Mouse (Mus musculus): ENCODE data around the gene Slc8a3. TPM values are rescaled to one million over a fixed set of nuclear protein-coding genes. Genes with fewer than 3 reads are reported as not detected.

Slc8a3 gene
- polyA plus RNA-seq, 1 experiment from 2014 or later: 0.52 TPM

DNA sequence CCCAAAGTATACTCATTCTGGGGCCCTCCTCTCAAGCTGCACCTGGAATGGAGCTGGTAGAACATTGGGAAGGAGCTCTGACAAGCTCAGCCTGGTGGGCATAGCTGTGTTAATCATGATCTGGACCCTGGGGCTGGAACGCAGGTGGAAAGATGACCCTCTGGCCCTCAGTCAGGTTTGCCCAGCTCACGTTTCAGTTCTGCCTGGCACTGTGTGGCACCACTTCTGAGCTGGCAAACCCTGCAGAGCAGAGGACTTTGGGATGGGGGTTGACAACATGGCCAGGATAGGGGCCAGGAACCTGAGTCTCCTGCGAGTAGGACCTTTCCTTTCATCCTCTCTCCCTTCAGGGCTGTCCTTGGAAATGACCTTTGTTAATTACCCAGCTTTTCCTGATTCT, 146.3 kb downstream of the Slc8a3 start:
- Histone ChIP-seq H3K27me3 (ENCODE audit: control insufficient read depth, insufficient read depth, low read length) (no peaks in the 10 kb centered on the region), H3K4me1 (ENCODE audit: control insufficient read depth, insufficient read depth, low read length) (no peaks in the 10 kb centered on the region), H3K4me2 (replicated peaks; ENCODE audit: low read depth, low read length) (no peak overlapping the region), H3K9me3 (ENCODE audit: control insufficient read depth, low read depth, low read length) (no peaks in the 10 kb centered on the region), H3K4me3 (ENCODE audit: low read depth, low read length) (no peak overlapping the region), H3K9ac (replicated peaks; ENCODE audit: low read depth, low read length) (no peak overlapping the region), H3K36me3 (ENCODE audit: control insufficient read depth, insufficient read depth, low read length) (no peaks in the 10 kb centered on the region), H3K27ac (ENCODE audit: low read length) (no peak overlapping the region)
- 78% methylated on average over 3 of the region's 3 CpGs for WGBS
- no peak for ATAC-seq (ENCODE audit: insufficient number of reproducible peaks, insufficient read depth, low FRiP score, low read depth)

DNA sequence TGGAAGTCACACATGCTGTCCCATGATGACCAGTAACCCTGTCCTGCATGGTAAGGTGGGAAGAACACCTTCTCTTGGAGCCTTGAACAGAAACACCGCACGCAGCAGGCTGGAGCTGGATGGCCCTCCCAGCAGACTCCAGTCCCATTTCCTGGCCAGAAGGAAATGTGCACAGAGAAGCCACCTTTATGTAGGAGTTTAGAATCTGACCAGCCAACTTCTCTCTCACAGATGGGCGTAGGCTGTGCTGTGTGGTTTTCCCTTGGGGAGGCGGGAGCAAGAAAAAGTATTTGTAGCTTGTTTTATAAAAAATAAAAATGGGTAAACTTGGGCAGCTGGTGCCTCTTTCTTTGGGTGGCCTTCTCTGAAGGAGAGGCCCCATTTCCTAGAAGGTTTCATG, 146.9 kb downstream of the Slc8a3 start:
- H3K4me1 ChIP-seq (ENCODE audit: control insufficient read depth, insufficient read depth, low read length): no peaks in the 10 kb centered on the region
- WGBS: 85% methylated on average over 4 of the region's 4 CpGs
- no peak overlapping the region for H3K4me3 ChIP-seq (ENCODE audit: low read depth, low read length)

DNA sequence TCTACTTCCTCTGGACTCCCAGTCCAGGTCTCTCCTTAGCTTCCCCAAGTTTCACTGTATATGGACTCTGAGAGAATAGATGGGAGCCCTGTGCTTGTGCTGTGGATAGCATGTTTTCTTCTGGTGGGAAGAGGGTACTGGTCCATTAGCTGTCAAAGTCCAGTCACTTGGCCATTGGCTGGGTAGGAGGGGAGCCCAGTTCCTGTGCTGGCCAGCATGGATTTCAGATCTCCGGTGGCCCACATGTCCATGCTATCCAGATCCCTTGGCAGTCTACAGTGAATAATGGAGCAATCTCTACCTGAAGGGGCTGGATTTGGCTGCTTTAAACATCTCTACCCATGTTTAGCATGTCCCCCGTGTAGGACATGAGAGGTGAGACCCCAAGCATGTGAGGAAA, 148.0 kb downstream of the Slc8a3 start:
- no peaks in the 10 kb centered on the region for H3K4me1 ChIP-seq (ENCODE audit: control insufficient read depth, insufficient read depth, low read length)
- H3K36me3 ChIP-seq (ENCODE audit: control insufficient read depth, insufficient read depth, low read length): no peaks in the 10 kb centered on the region
- H3K27me3 ChIP-seq (ENCODE audit: control insufficient read depth, insufficient read depth, low read length): no peaks in the 10 kb centered on the region
- 84% methylated on average over 2 of the region's 2 CpGs for WGBS
- H3K9me3 ChIP-seq (ENCODE audit: control insufficient read depth, low read depth, low read length): no peaks in the 10 kb centered on the region
- H3K4me2 ChIP-seq (replicated peaks; ENCODE audit: low read depth, low read length): no peak overlapping the region
- ATAC-seq (ENCODE audit: insufficient number of reproducible peaks, insufficient read depth, low FRiP score, low read depth): no peak
- no peak overlapping the region for H3K27ac ChIP-seq (ENCODE audit: low read length)
- no peak overlapping the region for H3K9ac ChIP-seq (replicated peaks; ENCODE audit: low read depth, low read length)
- no peak overlapping the region for H3K4me3 ChIP-seq (ENCODE audit: low read depth, low read length)

More for the DNA sequence above, 146.9 kb downstream of the Slc8a3 start:
- Histone ChIP-seq H3K9ac (replicated peaks; ENCODE audit: low read depth, low read length) (no peak overlapping the region), H3K27ac (ENCODE audit: low read length) (no peak overlapping the region), H3K27me3 (ENCODE audit: control insufficient read depth, insufficient read depth, low read length) (no peaks in the 10 kb centered on the region), H3K4me2 (replicated peaks; ENCODE audit: low read depth, low read length) (no peak overlapping the region), H3K36me3 (ENCODE audit: control insufficient read depth, insufficient read depth, low read length) (no peaks in the 10 kb centered on the region), H3K9me3 (ENCODE audit: control insufficient read depth, low read depth, low read length) (no peaks in the 10 kb centered on the region)
- no peak for ATAC-seq (ENCODE audit: insufficient number of reproducible peaks, insufficient read depth, low FRiP score, low read depth)

DNA sequence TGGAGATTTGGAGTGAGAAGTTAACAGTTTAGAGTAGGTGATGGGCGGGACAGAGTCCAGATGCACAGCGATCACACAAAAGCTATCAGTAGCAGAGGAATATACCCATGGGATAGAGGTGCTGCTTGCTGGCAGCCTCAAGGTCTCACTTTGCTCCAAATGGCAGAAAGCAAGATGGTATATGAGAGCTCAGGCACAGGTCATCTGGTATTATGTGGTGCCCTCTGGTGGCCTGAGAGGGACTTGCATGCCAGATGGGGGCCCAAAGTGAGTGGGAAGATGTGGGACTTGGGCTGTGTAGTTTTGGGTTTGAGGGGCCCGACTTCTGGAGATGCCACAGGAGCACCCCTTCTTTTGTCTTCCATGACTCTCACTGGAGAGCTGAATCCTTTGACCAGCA, 150.9 kb downstream of the Slc8a3 start:
- H3K27me3 ChIP-seq (ENCODE audit: control insufficient read depth, insufficient read depth, low read length): no peaks in the 10 kb centered on the region
- no peaks in the 10 kb centered on the region for H3K36me3 ChIP-seq (ENCODE audit: control insufficient read depth, insufficient read depth, low read length)
- no peaks in the 10 kb centered on the region for H3K9me3 ChIP-seq (ENCODE audit: control insufficient read depth, low read depth, low read length)
- H3K27ac ChIP-seq (ENCODE audit: low read length): no peak overlapping the region
- no peak for ATAC-seq (ENCODE audit: insufficient number of reproducible peaks, insufficient read depth, low FRiP score, low read depth)
- H3K4me1 ChIP-seq (ENCODE audit: control insufficient read depth, insufficient read depth, low read length): no peaks in the 10 kb centered on the region
- no peak overlapping the region for H3K9ac ChIP-seq (replicated peaks; ENCODE audit: low read depth, low read length)
- no peak overlapping the region for H3K4me3 ChIP-seq (ENCODE audit: low read depth, low read length)
- H3K4me2 ChIP-seq (replicated peaks; ENCODE audit: low read depth, low read length): no peak overlapping the region
- WGBS: 69% methylated on average over 3 of the region's 3 CpGs

DNA sequence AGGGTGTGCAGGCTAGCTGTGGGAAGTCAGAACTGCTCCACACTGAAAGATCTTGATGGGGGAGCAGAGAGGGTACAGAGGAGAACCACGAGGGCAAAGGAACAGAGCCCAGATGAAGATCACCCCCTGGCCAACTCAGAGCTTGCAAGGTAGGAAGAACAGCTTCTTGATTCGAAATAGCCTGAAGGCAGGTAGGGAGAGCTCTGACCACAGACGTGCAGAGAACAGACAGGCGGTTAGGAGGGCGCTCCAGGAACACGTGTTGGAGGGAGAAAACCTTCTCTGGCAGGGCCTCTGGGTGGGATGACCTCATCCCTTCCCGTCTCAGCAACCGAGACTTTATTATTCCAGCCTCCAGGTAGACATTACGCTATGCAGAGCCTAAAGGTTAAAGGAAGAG, 157.7 kb downstream of the Slc8a3 start:
- Histone ChIP-seq H3K27ac (ENCODE audit: low read length) (no peak overlapping the region), H3K4me3 (ENCODE audit: low read depth, low read length) (no peak overlapping the region), H3K4me1 (ENCODE audit: control insufficient read depth, insufficient read depth, low read length) (no peaks in the 10 kb centered on the region), H3K9me3 (ENCODE audit: control insufficient read depth, low read depth, low read length) (no peaks in the 10 kb centered on the region), H3K9ac (replicated peaks; ENCODE audit: low read depth, low read length) (no peak overlapping the region), H3K27me3 (ENCODE audit: control insufficient read depth, insufficient read depth, low read length) (no peaks in the 10 kb centered on the region), H3K4me2 (replicated peaks; ENCODE audit: low read depth, low read length) (no peak overlapping the region), H3K36me3 (ENCODE audit: control insufficient read depth, insufficient read depth, low read length) (no peaks in the 10 kb centered on the region)
- no peak for ATAC-seq (ENCODE audit: insufficient number of reproducible peaks, insufficient read depth, low FRiP score, low read depth)
- 47% methylated on average over 9 of the region's 9 CpGs for WGBS

DNA sequence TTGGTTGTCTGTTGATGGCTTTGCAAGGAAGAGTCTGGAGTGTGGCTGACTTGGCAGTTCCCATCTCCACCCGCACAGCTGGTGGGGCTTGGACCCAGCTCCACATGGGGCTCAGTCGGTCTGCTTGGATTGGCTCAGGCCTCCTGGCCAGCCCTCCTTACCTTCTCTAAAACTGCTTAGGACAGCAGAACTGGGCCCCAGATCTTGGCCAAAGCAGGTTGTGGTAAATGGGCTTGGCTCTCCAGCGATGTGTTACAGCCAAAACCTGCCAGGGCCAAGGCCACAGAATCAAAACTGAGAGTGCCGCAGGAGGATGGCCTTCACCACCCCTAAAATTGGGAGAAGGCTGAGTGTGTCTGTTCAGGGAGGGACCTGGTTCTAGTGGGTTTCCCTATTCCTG, 159.1 kb downstream of the Slc8a3 start:
- H3K27ac ChIP-seq (ENCODE audit: low read length): no peak overlapping the region
- no peaks in the 10 kb centered on the region for H3K27me3 ChIP-seq (ENCODE audit: control insufficient read depth, insufficient read depth, low read length)
- H3K4me2 ChIP-seq (replicated peaks; ENCODE audit: low read depth, low read length): no peak overlapping the region
- H3K9me3 ChIP-seq (ENCODE audit: control insufficient read depth, low read depth, low read length): no peaks in the 10 kb centered on the region
- 93% methylated on average over 4 of the region's 4 CpGs for WGBS
- no peak for ATAC-seq (ENCODE audit: insufficient number of reproducible peaks, insufficient read depth, low FRiP score, low read depth)
- no peaks in the 10 kb centered on the region for H3K36me3 ChIP-seq (ENCODE audit: control insufficient read depth, insufficient read depth, low read length)
- H3K9ac ChIP-seq (replicated peaks; ENCODE audit: low read depth, low read length): no peak overlapping the region
- H3K4me3 ChIP-seq (ENCODE audit: low read depth, low read length): no peak overlapping the region
- no peaks in the 10 kb centered on the region for H3K4me1 ChIP-seq (ENCODE audit: control insufficient read depth, insufficient read depth, low read length)

DNA sequence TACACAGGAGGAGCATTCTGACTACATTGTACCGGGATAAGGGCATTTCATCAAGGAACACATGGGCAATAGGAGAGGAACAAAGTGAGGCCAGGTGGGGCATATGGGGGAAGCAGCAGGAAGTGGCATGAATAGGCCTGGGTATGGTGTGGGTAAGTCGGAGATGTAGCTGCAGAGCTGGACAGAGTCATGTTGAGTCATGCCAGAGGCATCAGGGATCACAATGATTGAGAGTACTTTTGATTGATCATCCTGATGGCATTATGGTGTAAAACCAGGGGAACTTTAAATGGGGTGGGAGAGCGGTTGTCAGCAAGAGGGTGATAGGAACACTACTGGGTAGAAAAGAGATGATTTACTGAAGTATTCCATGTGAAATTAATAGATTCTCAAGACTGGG, 160.0 kb downstream of the Slc8a3 start:
- WGBS: 78% methylated on average over 3 of the region's 3 CpGs

DNA sequence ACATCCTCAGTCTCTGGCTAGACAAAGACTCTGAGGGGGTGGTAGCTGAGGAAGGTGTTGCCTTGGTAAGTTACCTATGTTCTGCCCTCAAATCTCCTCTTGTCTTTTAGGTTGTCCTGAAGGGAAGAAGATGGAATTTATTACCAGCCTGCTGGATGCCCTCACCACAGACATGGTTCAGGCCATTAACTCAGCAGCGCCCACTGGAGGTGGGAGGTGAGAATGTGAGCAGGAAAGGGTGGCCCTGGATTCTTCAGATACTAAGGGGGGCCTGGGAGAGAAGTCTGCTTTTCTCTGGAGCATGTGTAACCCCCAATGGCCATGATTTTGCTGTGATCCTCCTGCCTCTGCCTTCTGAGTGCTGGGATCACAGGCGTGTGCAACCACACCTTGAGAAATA, 162.9 kb downstream of the Slc8a3 start:
- no peaks in the 10 kb centered on the region for H3K27me3 ChIP-seq (ENCODE audit: control insufficient read depth, insufficient read depth, low read length)
- WGBS: 78% methylated on average over 2 of the region's 2 CpGs
- H3K9ac ChIP-seq (replicated peaks; ENCODE audit: low read depth, low read length): no peak overlapping the region

More for the DNA sequence above, 160.0 kb downstream of the Slc8a3 start:
- H3K4me1 ChIP-seq (ENCODE audit: control insufficient read depth, insufficient read depth, low read length): no peaks in the 10 kb centered on the region
- no peaks in the 10 kb centered on the region for H3K36me3 ChIP-seq (ENCODE audit: control insufficient read depth, insufficient read depth, low read length)
- H3K4me2 ChIP-seq (replicated peaks; ENCODE audit: low read depth, low read length): no peak overlapping the region
- H3K9me3 ChIP-seq (ENCODE audit: control insufficient read depth, low read depth, low read length): no peaks in the 10 kb centered on the region
- H3K4me3 ChIP-seq (ENCODE audit: low read depth, low read length): no peak overlapping the region
- no peaks in the 10 kb centered on the region for H3K27me3 ChIP-seq (ENCODE audit: control insufficient read depth, insufficient read depth, low read length)
- no peak overlapping the region for H3K27ac ChIP-seq (ENCODE audit: low read length)
- no peak overlapping the region for H3K9ac ChIP-seq (replicated peaks; ENCODE audit: low read depth, low read length)
- no peak for ATAC-seq (ENCODE audit: insufficient number of reproducible peaks, insufficient read depth, low FRiP score, low read depth)

DNA sequence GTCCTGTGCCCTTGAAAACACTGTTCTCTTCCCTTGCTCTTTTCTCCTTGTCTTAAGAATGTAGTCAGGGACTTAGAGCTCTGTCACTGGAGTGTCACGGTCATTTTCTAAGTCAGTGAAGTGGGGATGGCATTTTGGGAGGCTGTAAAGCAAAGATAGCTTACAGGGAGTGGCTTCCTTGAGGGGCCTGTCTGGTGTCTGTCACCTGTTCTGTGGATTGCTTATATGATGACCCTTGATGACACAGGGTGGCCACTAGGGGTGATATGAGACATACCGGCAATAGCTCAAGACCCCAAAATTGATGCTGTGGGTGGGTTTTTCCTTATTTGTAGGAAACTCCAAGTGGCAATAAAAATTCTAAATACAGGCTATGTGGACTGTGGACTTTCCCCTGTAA, 164.5 kb downstream of the Slc8a3 start:
- 73% methylated on average over 2 of the region's 2 CpGs for WGBS
- no peaks in the 10 kb centered on the region for H3K9me3 ChIP-seq (ENCODE audit: control insufficient read depth, low read depth, low read length)
- no peak overlapping the region for H3K4me3 ChIP-seq (ENCODE audit: low read depth, low read length)
- H3K4me1 ChIP-seq (ENCODE audit: control insufficient read depth, insufficient read depth, low read length): no peaks in the 10 kb centered on the region; the same call in 1 of the 2 replicates
- H3K27me3 ChIP-seq (ENCODE audit: control insufficient read depth, insufficient read depth, low read length): no peaks in the 10 kb centered on the region
- no peak overlapping the region for H3K9ac ChIP-seq (replicated peaks; ENCODE audit: low read depth, low read length)
- no peak for ATAC-seq (ENCODE audit: insufficient number of reproducible peaks, insufficient read depth, low FRiP score, low read depth)
- no peak overlapping the region for H3K4me2 ChIP-seq (replicated peaks; ENCODE audit: low read depth, low read length)
- H3K36me3 ChIP-seq (ENCODE audit: control insufficient read depth, insufficient read depth, low read length): no peaks in the 10 kb centered on the region
- no peak overlapping the region for H3K27ac ChIP-seq (ENCODE audit: low read length)

More for the DNA sequence above, 162.9 kb downstream of the Slc8a3 start:
- Histone ChIP-seq H3K4me2 (replicated peaks; ENCODE audit: low read depth, low read length) (no peak overlapping the region), H3K9me3 (ENCODE audit: control insufficient read depth, low read depth, low read length) (no peaks in the 10 kb centered on the region), H3K4me3 (ENCODE audit: low read depth, low read length) (no peak overlapping the region), H3K36me3 (ENCODE audit: control insufficient read depth, insufficient read depth, low read length) (no peaks in the 10 kb centered on the region), H3K27ac (ENCODE audit: low read length) (no peak overlapping the region), H3K4me1 (ENCODE audit: control insufficient read depth, insufficient read depth, low read length) (no peaks in the 10 kb centered on the region; the same call in 1 of the 2 replicates)
- ATAC-seq (ENCODE audit: insufficient number of reproducible peaks, insufficient read depth, low FRiP score, low read depth): no peak

All from stomach, embryonic 14.5 days (tissue).